Mouse (Mus musculus) olfactory bulb, adult 2 months (tissue): ENCODE results near the gene Ubxn10.

Source experiments
- CTCF ChIP-seq: fragments of 200-500 bp; IDR thresholded peaks from 2 replicates; pipeline ENCODE4 v1.5.1; 2012; ENCODE audit warnings: low read depth, mild to moderate bottlenecking, low read length, moderate library complexity; ENCODE audit not compliant: insufficient read depth
- POLR2A ChIP-seq: fragments of 200-500 bp; IDR thresholded peaks from 2 replicates; pipeline ENCODE4 v1.6.1; 2012; ENCODE audit warnings: mild to moderate bottlenecking, low read depth, low read length, moderate library complexity; ENCODE audit not compliant: insufficient read depth

- no peak for TF ChIP-seq CTCF
- no peak for TF ChIP-seq POLR2A
Measured at GRCm38 (mm10) chr4:138709246-138709645, 27.7 kb downstream of the Ubxn10 start.
